Mouse (Mus musculus) kidney, postnatal 4 days (tissue): ENCODE results near the gene Gm16223.

Experiments used
- DNase-seq, 2 experiments: peaks; one replicate each; pipeline ENCODE4 v3.0.0; 2021; ENCODE audit warnings: mixed read lengths in 2 of 2

Gene Gm16223

GRCm38 (mm10) chr5:42067476-42068187 lies at the start of gene Gm16223:
Gm16223 (plus strand) TSS chr5:42067960.
- DNase-seq: no peak

DNA sequence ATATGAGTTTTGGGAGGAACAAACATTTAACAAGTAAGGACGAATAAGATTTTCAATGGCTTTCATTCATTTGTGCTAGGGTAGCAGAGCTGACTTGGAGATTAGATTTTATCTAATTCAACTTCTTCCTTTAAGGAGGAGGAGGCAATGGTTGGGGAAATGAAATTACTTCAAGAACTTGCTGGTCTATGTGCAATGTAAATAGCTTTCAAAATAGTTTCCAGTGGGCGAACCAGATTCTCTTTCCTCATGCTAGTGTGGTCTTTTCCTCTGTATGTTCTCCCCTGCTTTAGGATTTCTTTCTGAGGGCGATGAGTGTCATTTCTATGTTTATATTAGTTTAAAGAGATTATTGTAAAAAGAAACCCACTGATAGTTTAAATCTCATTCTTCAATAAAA lies 45.7 kb upstream of the Gm16223 start:
- no peak for DNase-seq

- DNase-seq: no peak
Measured at GRCm38 (mm10) chr5:42023521-42023920, 44.2 kb upstream of the Gm16223 start.

GRCm38 (mm10) chr5:42036388-42037082 lies 31.2 kb upstream of the Gm16223 start:
- no peak for DNase-seq

DNA sequence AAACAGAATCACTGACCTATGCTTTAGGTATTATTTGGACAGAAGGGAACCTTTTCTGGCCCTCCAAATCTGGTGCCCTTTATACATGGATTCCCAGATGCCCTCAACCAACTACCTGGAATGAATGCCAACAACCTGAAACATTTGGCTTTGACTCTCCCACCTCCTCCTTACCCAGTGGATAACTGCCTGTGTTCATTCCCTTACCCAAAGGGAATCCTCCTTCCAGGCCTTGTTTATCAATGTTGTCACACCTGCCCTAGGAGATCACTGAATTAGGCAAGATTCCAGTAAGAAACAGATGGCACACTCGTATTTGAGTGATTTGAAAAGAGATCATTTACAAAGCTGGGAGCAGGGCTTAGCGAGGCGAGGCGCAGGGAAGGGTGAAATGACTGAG lies 13.1 kb upstream of the Gm16223 start:
- DNase-seq: no peak

GRCm38 (mm10) chr5:42055151-42055550 lies 12.6 kb upstream of the Gm16223 start:
- DNase-seq: no peak

- DNase-seq: no peak
Measured at GRCm38 (mm10) chr5:42065090-42065489, 2.7 kb upstream of the Gm16223 start.

GRCm38 (mm10) chr5:42067075-42067474 lies 685 bp upstream of the Gm16223 start:
- no peak for DNase-seq

DNA sequence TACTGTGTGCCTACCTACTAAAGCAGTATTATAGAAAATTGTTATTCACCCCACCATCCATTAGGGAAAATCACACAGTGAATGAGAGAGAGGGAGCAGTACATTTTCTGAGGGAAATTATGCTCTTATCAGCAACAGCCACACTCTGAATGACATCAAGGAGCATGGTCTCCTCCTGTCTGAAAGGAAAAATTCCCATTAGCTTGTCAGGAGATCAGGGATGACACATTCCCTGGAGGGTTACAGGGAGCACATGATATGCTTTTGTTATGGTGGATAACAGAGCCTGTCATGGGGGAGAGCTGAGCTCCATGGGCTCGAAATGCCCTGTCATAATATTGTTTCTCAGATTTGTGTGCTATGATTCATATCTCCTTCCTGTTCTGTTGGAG lies 424 bp downstream of the Gm16223 start:
- no peak for DNase-seq

DNA sequence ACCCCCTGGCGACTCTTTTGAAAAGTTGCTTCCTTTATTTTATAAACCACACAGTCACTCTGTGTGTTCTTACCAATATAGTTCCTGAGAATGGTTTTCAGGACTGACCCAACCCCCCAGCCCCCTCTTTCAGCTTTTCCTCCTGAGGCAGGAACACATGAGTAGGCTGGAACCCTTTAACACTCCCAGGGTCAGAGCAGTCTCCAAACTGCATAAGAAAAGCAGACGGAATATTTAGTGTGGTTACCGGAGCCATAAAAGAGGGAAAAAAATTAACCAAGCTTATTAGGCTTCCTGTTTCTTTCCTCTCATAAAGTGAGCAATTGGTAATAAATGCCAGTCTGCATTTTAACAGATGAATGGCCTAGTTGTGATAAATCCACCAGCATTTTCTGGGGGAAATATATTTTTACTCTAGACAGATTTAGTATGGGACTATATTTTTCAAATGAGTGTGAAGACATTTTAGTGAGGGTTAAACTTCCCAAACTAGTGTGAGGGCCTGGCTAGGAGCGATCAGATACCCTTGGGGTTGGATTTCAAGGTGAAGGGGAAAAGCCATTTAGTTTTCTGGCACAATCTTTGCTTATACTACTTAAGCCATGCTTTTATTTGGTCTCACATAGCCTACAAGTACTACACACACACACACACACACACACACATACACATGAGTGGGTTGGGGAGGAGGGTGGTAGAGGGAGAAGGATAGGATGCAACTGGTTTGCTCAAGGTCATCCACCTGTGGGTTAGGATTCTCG lies 49.0 kb downstream of the Gm16223 start:
- DNase-seq: peak; percentile 17 to 53

- DNase-seq: no peak
Measured at GRCm38 (mm10) chr5:42125562-42125961, 57.8 kb downstream of the Gm16223 start.

GRCm38 (mm10) chr5:42155626-42156025 lies 87.9 kb downstream of the Gm16223 start:
- DNase-seq: no peak

DNA sequence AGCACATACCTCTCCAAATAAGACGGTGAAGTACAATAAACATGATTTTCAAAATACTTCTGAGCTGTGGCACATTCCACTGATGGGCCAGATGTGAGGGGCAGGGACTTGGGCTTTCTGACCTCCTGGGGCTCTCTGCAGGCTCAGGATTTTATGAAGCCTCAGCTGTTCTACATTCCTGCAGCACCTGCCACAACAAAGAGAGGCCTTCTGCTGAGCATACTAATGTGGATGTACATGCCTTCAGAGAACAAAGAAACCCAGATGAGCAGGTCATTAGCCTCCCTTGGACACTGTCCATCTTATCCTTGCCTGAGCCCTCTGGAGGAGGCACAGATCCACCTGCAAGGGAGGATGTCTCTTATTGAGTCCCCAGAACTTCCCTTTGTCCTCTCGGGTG lies 97.0 kb downstream of the Gm16223 start:
- no peak for DNase-seq

DNA sequence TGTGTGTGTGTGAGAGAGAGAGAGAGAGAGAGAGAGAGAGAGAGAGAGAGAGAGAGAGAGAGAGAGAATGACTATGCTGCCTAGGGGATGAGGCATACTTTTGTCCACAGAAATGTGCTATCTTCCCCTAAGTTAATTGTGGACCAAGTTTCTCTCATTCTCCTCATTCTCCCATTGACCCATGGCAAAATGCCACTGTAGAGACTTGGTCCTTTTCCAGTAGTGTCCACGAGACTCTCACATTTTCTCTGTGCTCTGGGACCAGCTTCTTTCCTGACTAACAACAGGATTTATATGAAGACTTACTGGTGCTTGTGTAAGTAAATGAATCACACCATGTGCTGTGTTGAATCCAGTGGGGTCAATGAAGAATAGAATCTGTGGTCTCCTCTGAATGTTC lies 98.6 kb downstream of the Gm16223 start:
- DNase-seq: no peak

DNA sequence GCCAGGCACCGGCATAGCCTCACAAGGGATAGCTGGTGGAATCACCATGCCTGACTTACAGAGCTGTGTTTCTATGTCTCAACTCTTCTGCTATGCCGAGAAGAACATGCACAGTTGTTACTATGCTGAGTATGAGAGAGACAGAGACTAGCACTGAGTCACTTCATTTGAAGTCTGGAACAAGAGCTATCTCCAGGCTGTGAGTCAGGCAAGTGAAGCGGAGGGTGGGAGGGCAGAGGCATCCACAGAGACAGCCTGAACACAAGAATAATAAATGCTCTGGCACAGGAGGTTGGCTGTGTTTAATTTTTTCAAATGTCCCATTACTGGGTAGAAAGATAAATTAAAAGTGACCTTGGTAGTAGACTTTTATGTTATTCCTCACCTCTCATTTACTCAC lies 100.3 kb downstream of the Gm16223 start:
- no peak for DNase-seq

DNA sequence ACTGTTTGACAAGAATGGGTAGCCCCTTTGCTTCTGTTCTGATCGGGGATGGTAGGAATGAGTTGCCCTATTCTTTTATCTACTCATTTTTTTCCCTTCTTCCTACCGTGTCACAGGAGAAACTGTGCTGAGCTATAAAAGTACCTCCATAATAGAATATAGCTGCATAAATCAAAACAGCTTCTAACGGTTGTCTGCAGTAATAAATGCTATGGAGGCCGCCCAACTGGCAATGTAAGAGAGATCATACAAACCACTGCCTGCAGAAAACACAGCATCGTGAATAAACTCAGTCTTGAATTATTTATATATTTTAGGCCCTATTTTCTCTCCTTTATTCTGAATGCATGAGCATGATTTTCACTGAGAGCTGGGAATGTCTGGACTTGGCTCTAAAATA lies 101.0 kb downstream of the Gm16223 start:
- DNase-seq: no peak

GRCm38 (mm10) chr5:42174109-42174508 lies 106.3 kb downstream of the Gm16223 start:
- DNase-seq: no peak

- no peak for DNase-seq
Measured at GRCm38 (mm10) chr5:42175424-42175823, 107.7 kb downstream of the Gm16223 start.

DNA sequence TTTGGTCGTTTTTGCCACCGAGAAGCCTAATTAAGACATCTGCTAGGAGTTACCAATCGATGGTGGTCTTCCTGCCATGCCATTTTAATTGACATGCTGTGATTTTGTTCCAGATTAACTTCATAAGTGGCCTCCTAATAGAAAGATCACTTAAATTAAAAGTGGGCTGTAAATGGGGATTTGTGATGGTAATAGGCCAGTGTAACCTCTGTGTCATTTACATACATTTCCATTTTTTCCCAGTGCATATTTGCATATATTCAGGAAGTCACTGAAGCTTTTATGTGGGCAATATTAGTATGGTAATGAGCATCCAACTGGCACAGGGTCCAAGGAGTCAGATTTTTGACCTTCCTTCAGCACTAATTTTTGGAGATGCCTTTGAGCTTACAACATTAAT lies 130.7 kb downstream of the Gm16223 start:
- no peak for DNase-seq

DNA sequence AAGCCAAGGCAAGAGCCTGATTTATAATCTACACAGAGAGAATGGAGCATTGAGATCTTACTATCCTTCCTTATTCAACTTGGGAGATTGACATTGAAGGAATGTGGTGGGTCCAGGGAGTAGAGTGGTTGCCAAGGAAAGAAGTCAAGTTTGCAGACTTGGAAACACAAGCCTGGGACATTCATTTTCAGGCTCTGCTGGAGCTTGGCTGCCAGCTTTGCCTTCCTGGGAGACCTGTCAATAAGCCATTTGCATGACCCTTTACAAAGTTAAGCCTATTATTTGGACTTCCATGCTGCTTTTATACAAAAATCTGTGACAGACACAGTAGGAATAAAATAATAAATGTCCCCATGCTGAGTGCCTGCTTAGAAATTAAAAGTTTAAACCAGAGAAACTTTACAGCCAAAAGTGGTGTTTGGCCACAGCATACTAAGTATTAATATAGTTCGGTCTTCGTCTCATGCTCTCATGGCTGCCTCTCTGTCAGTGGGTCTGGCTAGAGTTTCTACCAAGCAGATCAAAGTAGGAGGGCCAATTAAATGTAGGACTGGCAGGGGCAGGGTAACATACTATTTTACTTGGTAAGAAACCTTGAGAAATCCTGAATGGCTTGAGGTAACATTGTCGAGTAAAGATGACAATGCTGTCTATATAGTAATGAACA lies 139.8 kb downstream of the Gm16223 start:
- no peak for DNase-seq

DNA sequence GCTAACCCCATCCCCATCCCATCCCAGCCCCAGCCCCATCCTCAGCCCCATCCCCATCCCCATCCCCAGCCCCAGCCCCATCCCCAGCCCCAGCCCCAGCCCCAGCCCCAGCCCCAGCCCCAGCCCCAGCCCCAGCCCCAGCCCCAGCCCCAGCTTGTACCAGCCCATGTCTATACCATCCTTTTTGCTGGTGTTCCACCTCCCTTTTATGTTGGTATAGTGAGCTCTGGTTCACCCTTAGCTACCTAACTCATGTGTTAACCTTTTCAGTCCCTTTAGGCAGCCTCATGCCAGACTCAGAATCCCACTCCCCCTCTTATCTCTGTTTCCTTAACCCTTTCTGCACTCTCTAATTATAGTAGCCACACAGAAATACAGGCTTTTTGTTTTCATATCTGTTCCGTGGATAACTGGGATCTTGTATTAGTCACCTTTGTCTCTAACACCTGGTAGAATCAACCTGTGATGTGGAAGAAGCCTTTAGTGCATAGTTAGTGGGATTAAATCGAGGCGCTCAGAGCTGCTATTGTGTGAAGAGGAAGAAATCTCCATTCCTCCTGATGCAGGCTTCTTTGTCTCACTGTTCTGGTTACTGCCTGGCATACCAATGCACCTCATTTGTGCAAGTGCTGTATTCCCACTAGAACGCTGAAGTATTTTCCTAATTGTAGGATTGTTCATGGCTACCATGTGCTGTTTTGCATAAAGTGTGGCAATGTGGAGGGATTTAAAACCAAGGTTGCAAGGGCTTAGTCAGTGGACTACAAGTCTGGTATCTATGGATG lies 144.0 kb downstream of the Gm16223 start:
- DNase-seq: no peak

GRCm38 (mm10) chr5:42212353-42212752 lies 144.6 kb downstream of the Gm16223 start:
- DNase-seq: no peak
